Mouse (Mus musculus) frontal cortex, postnatal 36 days (tissue): ENCODE results near the gene Ackr4.

Experiments
- DNase-seq, 2 experiments: peaks; one replicate each; pipeline ENCODE4 v3.0.0; 2022; ENCODE audit warnings: low spot score in 2 of 2

Gene Ackr4

DNA sequence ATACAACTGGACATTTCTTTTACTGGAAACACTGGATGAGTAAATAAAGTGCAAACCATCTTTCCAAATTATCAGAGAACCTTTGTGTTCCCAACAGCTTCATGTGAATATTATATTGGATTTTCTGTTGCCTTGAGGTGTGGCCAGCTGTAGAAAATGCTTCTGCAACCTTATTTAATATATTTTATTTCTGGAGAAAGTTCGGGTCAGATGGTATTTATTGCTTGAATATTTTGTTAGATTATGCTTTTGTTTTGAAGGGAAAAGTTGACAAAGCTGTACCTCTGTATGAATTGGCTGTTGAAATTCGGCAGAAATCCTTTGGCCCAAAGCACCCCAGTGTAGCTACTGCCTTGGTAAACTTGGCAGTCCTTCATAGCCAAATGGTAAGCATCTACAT lies 86.4 kb downstream of the Ackr4 start, which contains the start of gene Gm28305:
Gene Gm28305 (plus strand): TSS at position 301 of the 400 bp plus-strand sequence.
- no peak for DNase-seq

DNA sequence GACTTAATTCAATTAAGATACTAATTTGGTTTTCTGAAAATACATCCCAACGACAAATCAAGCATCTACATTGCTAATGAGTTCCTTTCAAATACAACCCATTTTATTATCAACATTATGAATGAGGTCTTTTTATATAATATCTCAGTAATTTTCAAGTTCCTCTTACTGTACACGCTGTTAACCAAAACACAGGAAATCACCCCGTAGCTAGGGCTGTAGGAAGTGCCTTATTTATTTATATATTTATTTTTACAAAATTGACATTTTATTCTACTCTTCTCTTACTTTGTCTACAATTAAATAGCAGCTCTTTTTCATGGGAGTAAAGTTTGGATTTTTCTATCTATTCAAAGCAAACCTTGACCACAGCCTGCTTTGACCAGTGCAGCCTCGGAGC lies 87.0 kb downstream of the Ackr4 start:
- DNase-seq: no peak

DNA sequence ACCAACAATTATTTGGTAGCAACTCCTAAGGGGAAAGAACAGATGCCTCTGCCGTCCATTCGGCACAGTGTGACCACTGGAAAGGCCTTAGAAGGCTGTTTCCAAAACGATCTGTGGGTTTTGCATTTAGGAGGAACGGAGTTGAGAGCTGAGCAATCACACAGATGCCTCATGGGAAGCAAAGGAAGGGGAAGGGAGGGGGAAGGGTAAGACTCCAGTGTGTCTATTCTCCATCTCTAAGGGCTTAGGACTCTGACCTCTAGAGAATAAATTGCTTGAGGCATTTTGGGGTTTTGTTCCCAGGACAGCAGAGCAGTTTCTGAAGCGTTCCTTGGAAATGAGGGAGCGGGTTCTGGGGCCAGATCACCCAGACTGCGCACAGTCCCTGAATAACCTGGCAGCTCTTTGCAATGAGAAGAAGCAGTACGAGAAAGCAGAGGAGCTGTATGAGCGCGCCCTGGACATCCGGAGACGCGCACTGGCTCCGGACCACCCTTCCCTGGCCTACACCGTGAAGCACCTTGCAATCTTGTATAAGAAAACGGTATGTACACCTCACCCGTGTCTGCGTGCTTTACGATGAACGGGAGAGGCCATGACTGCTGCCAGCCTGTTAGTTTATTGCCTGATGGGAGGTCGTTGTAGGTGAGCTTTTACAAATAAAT lies 87.6 kb downstream of the Ackr4 start:
- DNase-seq: no peak

DNA sequence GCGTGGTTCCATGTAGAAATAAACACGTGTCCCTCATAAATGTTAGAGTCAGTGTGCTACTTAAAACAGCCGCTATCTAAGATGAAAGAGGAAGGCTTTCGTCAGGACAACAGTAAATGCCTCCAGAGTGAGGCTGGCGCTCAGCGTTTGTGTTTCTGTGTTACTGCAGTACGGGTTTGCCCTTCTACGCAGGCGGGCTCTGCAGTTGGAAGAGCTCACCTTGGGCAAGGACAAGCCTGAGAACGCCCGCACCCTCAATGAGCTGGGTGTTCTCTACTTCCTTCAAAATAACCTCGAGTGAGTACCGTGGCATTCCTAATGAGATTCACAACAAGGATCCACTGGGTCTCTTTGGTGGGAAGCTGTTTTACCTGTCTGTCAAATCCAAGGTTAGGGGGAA lies 88.5 kb downstream of the Ackr4 start:
- DNase-seq: no peak

DNA sequence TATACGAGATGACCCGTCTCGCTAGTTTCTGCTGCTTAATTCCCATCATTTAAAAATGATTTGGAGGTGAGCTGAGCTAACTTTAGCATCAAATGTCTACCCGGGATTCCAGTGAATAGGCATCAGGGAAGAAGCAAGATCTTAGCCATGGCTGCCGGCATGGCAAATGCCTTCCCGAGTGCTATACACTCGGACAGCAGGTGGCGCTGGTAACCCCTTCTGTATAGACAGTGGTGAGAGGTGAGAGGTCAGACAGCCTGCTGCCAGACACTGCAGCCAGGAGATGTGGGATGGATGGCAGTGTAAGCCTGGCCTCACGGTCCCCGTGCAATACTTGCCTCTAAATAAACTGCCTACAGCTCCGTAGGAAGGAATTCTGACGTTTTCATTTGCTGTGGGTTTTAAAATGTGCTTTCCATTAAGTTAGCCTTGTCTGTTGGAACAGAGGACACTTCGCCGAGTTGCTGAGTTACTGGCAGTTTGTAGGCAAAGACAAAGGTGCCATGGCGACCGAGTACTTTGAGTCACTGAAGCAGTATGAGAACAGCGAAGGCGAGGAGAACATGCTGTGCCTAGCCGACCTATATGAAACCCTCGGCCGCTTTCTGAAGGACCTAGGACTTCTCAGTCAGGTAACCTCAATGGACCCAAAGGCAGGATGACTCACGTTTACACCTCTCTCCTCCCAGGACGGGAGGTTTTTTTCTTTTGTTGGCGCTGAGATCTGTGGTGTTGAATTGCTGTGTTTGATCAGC lies 91.3 kb downstream of the Ackr4 start:
- DNase-seq: peak; percentile 69 to 82

DNA sequence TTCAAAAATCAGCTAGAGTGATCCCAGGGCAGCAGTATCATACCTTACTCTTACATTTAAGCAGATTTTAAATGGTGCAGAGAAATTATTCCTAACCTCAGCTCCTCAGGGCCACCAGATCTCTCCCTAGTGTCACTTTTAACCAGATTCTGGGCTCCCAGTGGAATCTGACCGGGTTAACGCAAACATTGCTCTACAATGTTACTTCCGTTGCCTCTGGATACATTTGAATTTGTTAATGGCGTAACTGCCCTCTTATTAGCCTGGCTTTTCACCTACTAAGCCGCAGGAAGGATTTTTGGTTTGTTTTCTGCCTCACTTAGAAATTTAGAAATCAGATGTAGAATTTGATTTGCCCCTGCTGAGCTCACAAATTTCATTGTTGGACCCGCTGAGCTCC lies 92.0 kb downstream of the Ackr4 start:
- DNase-seq: no peak

DNA sequence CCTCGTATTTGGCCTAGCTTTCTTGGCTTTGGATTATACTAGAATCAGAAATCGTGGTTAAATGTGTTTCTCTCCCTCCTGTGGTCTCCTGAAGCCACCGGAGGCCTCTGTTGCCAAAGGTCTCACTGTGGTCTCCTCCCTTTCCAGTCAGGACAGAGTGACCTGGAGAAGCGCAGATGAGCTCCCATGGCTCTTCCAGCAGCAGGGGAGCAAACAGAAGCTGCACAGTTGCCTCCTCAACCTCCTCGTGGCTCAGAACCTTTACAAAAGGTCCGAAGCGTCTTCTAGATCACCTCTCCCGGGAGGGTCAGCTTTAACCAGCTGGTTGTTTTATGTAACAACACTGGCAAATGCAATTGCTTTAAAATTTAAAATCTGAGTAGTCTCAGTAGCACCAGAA lies 92.5 kb downstream of the Ackr4 start:
- DNase-seq: no peak
